Mouse (Mus musculus) megakaryocyte progenitor cell, adult 5-6 weeks (primary cell): ENCODE data around the gene Smim7. TPM values are rescaled to one million over a fixed set of nuclear protein-coding genes. Genes with fewer than 3 reads are reported as not detected.

ENCODE experiments used
- ATAC-seq: replicated peaks from 2 replicates; pipeline ENCODE4 v1.8.0; 2016; ENCODE audit warnings: mild to moderate bottlenecking, moderate TSS enrichment, inconsistent platforms; ENCODE audit not compliant: poor library complexity
- total RNA-seq, 2 experiments: library from RNA; stranded (forward) in 1 of 2; stranded (reverse) in 1 of 2; fragments of 157-497, 149-512 nt in 1 of 2; fragments of 200-1000 nt in 1 of 2; gene quantifications; 2 replicates each; pipeline versions ENCODE4 v1.2.3 to v1.2.4; 2015 to 2017

The Smim7 gene
- total RNA-seq (2015) (45.9 and 54.0 TPM in 2 replicates), total RNA-seq (2017) (47.5 and 52.1 TPM in 2 replicates)

DNA sequence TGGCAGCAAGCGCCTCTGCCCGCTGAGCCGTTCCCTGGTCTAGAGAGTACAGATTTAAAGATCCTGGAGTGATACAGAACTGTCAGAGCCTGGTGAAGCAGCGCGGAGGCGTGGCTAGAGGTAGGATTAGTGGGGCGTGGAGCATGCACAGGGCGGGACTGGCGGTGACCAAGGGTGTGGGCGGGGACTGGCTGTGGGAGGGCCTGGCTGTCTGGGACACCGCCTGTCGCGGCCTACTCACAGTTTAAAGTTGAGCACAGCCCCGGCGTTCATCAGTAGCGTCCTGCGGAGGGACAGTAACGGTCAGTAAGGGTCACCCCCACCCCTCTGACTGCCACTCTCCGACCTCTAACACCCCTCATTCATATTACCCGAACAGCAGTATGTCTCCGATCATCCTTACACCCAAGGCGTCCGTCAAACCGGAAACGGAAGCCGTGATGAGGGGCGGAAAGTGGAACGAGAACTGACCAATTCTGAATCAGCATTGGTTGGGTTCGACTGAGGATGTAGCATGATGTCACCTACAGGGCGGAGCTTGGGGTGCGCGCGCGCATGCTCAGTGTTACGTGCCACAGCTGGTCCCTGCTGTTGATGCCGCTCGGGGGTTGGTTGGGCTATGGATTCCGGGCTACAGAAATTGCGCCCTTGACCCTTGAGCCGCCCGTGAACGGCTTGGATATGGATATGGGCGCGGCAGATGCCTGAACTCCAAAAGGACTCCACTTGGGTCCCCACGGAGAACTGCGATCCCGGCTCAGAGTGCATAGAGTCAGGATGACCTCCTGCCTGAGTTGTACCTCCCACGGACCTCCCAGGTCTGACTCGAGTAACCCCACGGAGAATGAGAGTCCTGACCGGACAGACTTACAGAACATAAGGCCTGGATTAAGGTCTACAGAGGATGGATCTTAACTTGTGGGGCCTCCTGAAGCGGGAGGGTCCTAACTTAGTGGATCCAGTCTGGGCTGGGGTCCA lies at the start of gene Smim7:
Gene Smim7, minus strand, starts transcription at position 456 of the 978 bp plus-strand sequence.
- ATAC-seq: peak; percentile 90

DNA sequence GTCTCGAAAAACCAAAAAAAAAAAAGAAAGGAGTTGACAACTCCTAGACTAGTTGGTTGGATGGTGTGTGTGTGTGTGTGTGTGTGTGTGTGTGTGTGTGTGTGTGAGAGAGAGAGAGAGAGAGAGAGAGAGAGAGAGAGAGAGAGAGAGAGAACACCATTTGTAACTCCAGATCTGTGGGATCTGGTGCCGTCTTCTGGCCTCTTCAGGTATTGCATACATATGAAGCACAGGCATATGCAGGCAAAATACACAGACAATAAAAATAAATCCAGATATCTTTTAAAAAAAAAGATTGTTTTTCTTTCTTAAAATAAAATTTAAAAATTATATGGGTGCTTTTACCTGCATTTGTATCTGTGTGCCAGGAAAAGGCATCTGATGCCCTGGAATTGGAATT lies 19.3 kb upstream of the Smim7 start:
- ATAC-seq: peak; percentile 91

DNA sequence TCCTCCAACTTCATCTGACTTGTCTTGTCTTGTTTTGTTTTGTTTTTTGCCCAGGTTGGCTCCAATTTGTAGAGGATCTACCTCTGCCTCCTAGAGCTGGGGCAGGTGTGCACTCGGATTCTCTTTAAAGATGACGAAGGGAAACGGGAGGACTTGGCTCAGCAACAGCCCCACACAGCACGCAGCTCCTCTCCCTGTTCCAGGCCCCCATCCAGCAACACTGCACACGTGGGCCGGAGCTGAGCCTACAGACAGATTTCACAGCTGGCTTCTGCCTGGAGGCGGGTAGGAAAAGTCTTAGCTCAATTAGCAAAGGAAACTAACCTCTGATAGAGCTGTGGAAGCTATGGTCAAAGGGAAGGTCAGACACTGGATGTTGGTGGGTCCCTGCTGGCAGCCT lies 18.4 kb upstream of the Smim7 start:
- ATAC-seq: no peak

- ATAC-seq: no peak
These were observed 18.0 kb upstream of the Smim7 start for GRCm38 (mm10) chr8:72588865-72589264.

DNA sequence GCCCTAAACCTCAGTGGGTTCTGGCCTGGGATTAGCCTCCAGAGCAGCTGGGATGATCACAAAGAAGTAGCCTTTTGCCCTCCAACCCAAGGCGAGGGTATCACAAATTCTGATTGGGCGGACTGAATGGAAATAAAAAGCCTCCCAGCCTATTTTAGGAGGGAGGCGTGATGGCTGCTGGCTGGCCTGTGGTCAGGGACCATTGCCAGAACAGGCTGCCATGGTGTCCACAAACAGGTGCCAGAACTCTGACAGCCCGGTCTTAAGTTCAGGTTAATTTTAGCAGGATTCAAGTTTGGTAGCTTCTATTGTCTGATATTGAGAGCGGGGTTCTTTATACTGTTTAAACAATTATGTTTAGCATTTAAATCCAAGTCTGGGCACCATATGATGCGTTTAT lies 16.9 kb upstream of the Smim7 start:
- ATAC-seq: no peak

DNA sequence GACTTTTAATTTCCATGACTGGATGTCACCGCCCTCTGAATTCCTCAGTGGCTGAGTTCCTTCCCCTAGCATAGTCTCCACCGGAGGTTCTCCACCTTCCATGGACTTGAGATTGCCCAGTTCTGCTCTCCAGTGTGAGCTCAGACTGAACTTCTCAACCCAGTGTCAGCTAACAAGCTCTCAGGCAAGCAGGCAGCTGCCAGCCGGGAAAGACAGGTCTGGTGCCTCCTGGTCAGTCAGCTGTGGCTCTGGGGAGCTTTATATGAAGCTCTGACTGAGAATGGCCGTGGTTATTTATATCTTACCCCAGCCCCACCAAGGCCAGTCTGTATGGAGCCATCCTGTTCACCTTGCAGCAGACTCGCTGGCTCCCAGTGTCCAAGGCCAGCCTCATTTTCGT lies 13.5 kb upstream of the Smim7 start:
- ATAC-seq: no peak

- ATAC-seq: peak; percentile 91
These were observed 12.3 kb upstream of the Smim7 start for GRCm38 (mm10) chr8:72583056-72583771.

GRCm38 (mm10) chr8:72579374-72579773 lies 8.5 kb upstream of the Smim7 start:
- no peak for ATAC-seq

GRCm38 (mm10) chr8:72577941-72578340 lies 7.1 kb upstream of the Smim7 start:
- ATAC-seq: no peak

GRCm38 (mm10) chr8:72577266-72577665 lies 6.4 kb upstream of the Smim7 start:
- ATAC-seq: no peak

DNA sequence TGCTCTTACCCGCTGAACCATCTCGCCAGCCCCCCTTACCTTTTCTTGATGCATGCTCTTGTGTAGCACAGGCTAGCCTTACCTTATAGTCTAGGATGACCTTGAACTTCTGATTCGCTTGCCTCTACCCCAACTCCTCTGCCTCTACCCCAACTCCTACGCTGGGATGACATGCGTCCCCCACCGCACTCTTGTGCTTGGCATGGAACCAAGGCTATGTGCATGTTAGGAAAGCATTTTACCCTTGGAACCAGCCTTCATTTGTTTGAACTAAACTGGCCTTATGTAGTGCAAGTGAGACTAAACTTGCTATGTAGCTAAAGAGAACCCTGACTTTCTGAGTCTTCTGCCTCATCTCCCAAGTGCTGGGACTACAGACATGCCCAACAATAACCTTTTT lies 5.0 kb upstream of the Smim7 start:
- no peak for ATAC-seq

DNA sequence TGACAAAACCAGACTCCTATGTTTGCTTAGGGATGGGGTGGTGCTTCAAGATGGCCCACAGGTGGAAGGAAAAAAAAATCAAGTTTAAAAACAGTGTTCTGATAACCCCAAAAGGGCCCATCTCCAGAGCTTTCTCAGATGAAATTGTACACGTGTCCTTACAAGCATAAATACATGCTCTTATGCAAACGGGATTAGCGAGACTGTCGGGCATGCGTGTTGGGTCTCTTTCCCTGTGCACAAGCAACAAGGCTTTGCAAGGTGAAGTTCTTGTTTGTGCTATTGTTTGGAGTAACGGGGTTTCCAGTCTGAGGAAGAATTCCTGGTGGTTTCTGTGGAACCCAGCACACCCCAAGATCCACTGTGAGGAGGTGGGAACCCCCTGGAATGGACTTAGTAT lies 2.6 kb upstream of the Smim7 start:
- ATAC-seq: no peak

DNA sequence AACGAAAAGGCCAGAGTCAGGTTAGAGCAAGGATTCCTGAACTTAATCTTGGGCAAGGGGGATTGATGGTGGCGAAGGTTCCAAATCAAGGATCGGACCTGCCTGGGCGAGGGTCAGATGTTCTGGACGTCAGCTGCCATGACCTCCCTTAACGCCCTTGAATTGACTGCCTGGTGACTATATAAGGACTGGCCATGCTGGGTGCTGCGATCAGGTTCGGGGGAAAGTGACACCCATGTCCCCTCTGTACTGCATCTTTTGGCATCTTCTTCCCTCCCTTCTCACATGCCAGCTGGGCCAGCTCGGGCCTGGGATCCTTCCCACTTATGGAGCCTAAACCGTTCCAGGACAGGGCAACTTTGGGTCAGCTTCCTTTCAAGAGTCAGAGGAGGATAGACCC lies 1.6 kb upstream of the Smim7 start:
- no peak for ATAC-seq

- peak; percentile 39 for ATAC-seq
These were observed 954 bp upstream of the Smim7 start, which contains the start of gene Tmem38a for GRCm38 (mm10) chr8:72571611-72572473. Tmem38a (plus strand) TSS chr8:72572055.

DNA sequence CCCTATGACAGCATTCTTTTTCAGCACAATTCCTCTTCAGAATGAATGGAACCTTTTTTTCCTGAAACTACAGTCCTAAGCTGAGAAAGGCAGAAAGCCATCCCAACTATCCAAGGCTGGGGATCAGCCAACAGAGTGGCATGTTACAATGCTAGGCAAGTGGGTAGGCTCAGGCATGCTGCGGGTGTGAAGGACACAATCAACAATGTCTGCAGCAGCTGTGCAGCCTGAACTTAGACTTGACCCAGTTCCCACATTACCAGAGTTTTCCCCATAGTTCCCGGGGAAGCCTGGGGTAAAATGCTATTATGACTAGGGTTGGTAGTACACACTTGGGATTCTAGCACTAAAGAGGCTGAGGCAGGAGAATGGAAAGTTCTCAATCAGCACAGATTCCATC lies 4.9 kb downstream of the Smim7 start:
- no peak for ATAC-seq

- no peak for ATAC-seq
These were observed 9.7 kb downstream of the Smim7 start for GRCm38 (mm10) chr8:72561111-72561689.

DNA sequence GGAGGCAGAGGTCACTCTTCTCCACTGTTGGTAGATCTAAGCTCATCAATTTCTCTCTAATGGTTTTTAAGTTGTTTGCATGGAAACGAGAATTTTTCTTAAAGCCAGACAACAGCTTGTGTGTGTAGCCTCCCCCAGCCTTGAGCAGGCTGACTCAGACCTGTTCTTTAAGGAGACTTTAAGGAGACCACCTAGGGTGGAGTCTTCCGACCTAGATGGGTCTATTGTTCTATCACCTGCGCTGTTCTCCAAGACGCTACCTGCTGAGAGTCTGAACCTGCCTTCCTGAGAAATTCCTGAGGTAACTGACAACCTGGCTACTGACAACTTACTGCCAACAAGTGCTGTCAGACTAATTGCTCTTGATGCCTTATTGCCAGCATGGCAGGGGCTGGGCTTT lies 15.1 kb downstream of the Smim7 start:
- ATAC-seq: no peak

DNA sequence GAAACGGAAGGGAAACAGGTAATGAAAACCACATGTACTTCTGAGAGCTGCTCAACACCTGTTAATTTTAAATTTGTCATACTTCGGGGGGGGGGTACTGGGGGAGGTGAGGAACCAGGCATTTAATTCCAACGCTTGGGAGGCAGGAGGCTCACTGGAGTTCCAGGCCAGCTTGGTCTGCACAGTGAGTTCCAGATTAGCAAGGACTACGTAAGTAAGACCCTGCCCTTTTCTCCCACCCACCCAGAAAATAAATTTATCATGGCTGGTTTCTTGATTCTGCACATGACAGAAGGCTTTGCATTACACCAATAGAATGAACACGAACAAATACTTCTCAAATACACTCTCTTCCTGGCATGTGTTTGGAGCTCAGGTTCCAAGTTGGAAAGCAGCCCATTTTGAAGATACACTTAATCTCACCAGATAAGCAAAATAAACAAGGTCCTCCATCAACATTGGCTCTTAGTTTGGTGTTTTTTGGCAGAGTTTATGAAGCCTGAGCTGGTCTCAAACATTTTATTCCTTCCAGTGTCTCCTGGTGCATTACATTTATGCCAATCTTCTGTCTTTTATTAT lies 21.5 kb downstream of the Smim7 start:
- no peak for ATAC-seq

- ATAC-seq: peak; percentile 40
These were observed 22.1 kb downstream of the Smim7 start for GRCm38 (mm10) chr8:72548644-72549313.
